Mouse (Mus musculus): Measurements from ENCODE around the gene Olfr654. TPM values are rescaled to one million over a fixed set of nuclear protein-coding genes. Genes with fewer than 3 reads are reported as not detected.

The Olfr654 gene
- polyA plus RNA-seq, 1 experiment, result not detected

- H3K9me3 ChIP-seq (ENCODE audit: control insufficient read depth, low read length), result no peaks in the 10 kb centered on the region
- no peak for TF ChIP-seq GATA1 (IDR thresholded peaks at IDR 0.05; ENCODE audit: low read length)
- TF ChIP-seq TAL1 (IDR thresholded peaks at IDR 0.05; ENCODE audit: low read length), result no peak
- no peak overlapping the region for H3K4me3 ChIP-seq (replicated peaks)
These were observed 17.9 kb downstream of the Olfr654 start for GRCm38 (mm10) chr7:104604727-104605126.

GRCm38 (mm10) chr7:104613655-104614054, 26.8 kb downstream of the Olfr654 start, which contains the start of gene Olfr656:
Gene Olfr656 (plus strand): TSS chr7:104613955.
- Histone ChIP-seq H3K36me3 (ENCODE audit: control insufficient read depth) (no peaks in the 10 kb centered on the region), H3K27me3 (ENCODE audit: control insufficient read depth) (no peaks in the 10 kb centered on the region), H3K4me1 (ENCODE audit: control insufficient read depth) (no peaks in the 10 kb centered on the region), H3K4me3 (replicated peaks) (no peak within 1 kb of the TSS), H3K9me3 (ENCODE audit: control insufficient read depth, low read length) (peaks cover 8% of the 10 kb centered on the region; the same call in 1 of the 2 replicates)
- TF ChIP-seq TAL1 (IDR thresholded peaks at IDR 0.05; ENCODE audit: low read length) (no peak), GATA1 (IDR thresholded peaks at IDR 0.05; ENCODE audit: low read length) (no peak)

More at GRCm38 (mm10) chr7:104604727-104605126, 17.9 kb downstream of the Olfr654 start:
- no peaks in the 10 kb centered on the region for H3K27me3 ChIP-seq (ENCODE audit: control insufficient read depth)
- no peaks in the 10 kb centered on the region for H3K4me1 ChIP-seq (ENCODE audit: control insufficient read depth)
- H3K36me3 ChIP-seq (ENCODE audit: control insufficient read depth), result no peaks in the 10 kb centered on the region

- Histone ChIP-seq H3K27me3 (ENCODE audit: control insufficient read depth) (no peaks in the 10 kb centered on the region), H3K4me1 (ENCODE audit: control insufficient read depth) (no peaks in the 10 kb centered on the region), H3K4me3 (replicated peaks) (no peak within 1 kb of the TSS), H3K36me3 (ENCODE audit: control insufficient read depth) (no peaks in the 10 kb centered on the region), H3K9me3 (ENCODE audit: control insufficient read depth, low read length) (no peaks in the 10 kb centered on the region)
- TF ChIP-seq TAL1 (IDR thresholded peaks at IDR 0.05; ENCODE audit: low read length) (no peak), GATA1 (IDR thresholded peaks at IDR 0.05; ENCODE audit: low read length) (no peak)
These were observed 37.7 kb downstream of the Olfr654 start, which contains the start of gene Olfr657 for GRCm38 (mm10) chr7:104624494-104624893. Gene Olfr657 (plus strand): TSS chr7:104624794.

Other genes starting within 250 kb of the Olfr654 start
- 0.04 and 0.05 TPM in 2 replicates for gene Trim12c, start 233.7 kb upstream of the Olfr654 start, polyA plus RNA-seq (2012)
- not detected in 2 replicates for gene Trim30b, start 217.1 kb upstream of the Olfr654 start, polyA plus RNA-seq (2012)
- gene Trim30c, start 186.2 kb upstream of the Olfr654 start, polyA plus RNA-seq (2012), result not detected in 2 replicates
- gene Trim30a, start 121.8 kb upstream of the Olfr654 start, polyA plus RNA-seq (2012), result not detected in 2 replicates
- not detected in 2 replicates for gene Trim30d, start 79.2 kb upstream of the Olfr654 start, polyA plus RNA-seq (2012)
- not detected in 2 replicates for gene Olfr651, start 36.9 kb upstream of the Olfr654 start, polyA plus RNA-seq (2012)
- gene Olfr652, start 26.1 kb upstream of the Olfr654 start, polyA plus RNA-seq (2012), result not detected in 2 replicates
- gene Olfr653, start 9.7 kb upstream of the Olfr654 start, polyA plus RNA-seq (2012), result not detected in 2 replicates
- gene Olfr655, start 14.8 kb downstream of the Olfr654 start, polyA plus RNA-seq (2012), result not detected in 2 replicates
- gene Olfr656, start 26.9 kb downstream of the Olfr654 start, polyA plus RNA-seq (2012), result not detected in 2 replicates
- not detected in 2 replicates for gene Olfr657, start 37.8 kb downstream of the Olfr654 start, polyA plus RNA-seq (2012)
- gene Olfr658, start 60.3 kb downstream of the Olfr654 start, polyA plus RNA-seq (2012), result not detected in 2 replicates
- not detected in 2 replicates for gene Olfr659, start 79.7 kb downstream of the Olfr654 start, polyA plus RNA-seq (2012)
- not detected in 2 replicates for gene Olfr661, start 99.5 kb downstream of the Olfr654 start, polyA plus RNA-seq (2012)
- gene Usp17le, start 190.4 kb downstream of the Olfr654 start, polyA plus RNA-seq (2012), result not detected in 2 replicates